Mouse (Mus musculus) kidney, adult 2 months (tissue): Measurements from ENCODE around the gene Cbr2.

ENCODE experiments used
- CTCF ChIP-seq: fragments of 200-500 bp; conservative IDR thresholded peaks from 2 replicates; pipeline ENCODE4 v1.5.1; 2011; ENCODE audit warnings: low read depth, mild to moderate bottlenecking, control low read depth, low read length, moderate library complexity, mixed read lengths; ENCODE audit not compliant: insufficient read depth, insufficient read length
- POLR2A ChIP-seq: fragments of 200-500 bp; IDR thresholded peaks from one replicate; pipeline ENCODE4 v1.6.1; 2011; ENCODE audit warnings: low read depth, low read length, control low read depth

GRCm38 (mm10) chr11:120689365-120689764 is 42.5 kb downstream of the Cbr2 start:
- TF ChIP-seq CTCF = no peak
- no peak for TF ChIP-seq POLR2A
